Mouse (Mus musculus) C2C12 (cell line): ENCODE results near the gene Rgs3.

Experiments
- CEBPB ChIP-seq: IDR thresholded peaks from one replicate; pipeline ENCODE4 v1.6.1; 2011; ENCODE audit warnings: low read depth, mild to moderate bottlenecking, control low read depth, moderate library complexity
- CTCF ChIP-seq: IDR thresholded peaks from one replicate; pipeline ENCODE4 v1.5.1; 2011; ENCODE audit not compliant: control insufficient read depth, insufficient read depth, insufficient read length
- FOSL1 ChIP-seq: IDR thresholded peaks from one replicate; pipeline ENCODE4 v1.8.0; 2011; ENCODE audit warnings: mild to moderate bottlenecking, low read length; ENCODE audit not compliant: poor library complexity, insufficient read depth, severe bottlenecking
- MAX ChIP-seq: IDR thresholded peaks from one replicate; pipeline ENCODE4 v1.6.1; 2011; ENCODE audit warnings: mild to moderate bottlenecking, control low read depth
- MYOD1 ChIP-seq: IDR thresholded peaks from one replicate; pipeline ENCODE4 v1.6.1; 2011; ENCODE audit warnings: low read depth; ENCODE audit not compliant: control insufficient read depth, insufficient read length
- MYOG ChIP-seq: IDR thresholded peaks from one replicate; pipeline ENCODE4 v1.6.1; 2011; ENCODE audit not compliant: control insufficient read depth, insufficient read length; ENCODE audit errors: extremely low read depth
- USF1 ChIP-seq: IDR thresholded peaks from one replicate; pipeline ENCODE4 v1.6.1; 2011; ENCODE audit warnings: low read depth, mild to moderate bottlenecking, control low read depth, moderate library complexity

- no peak for TF ChIP-seq CTCF
- no peak for TF ChIP-seq FOSL1
- no peak for TF ChIP-seq MYOD1
- TF ChIP-seq CEBPB, result no peak
- no peak for TF ChIP-seq USF1
- TF ChIP-seq MAX, result no peak
- TF ChIP-seq MYOG, result no peak
These were observed 49.7 kb upstream of the Rgs3 start for GRCm38 (mm10) chr4:62509946-62510345.
